Mouse (Mus musculus) left cerebral cortex, adult 11 months (tissue): ENCODE data around the gene Flii.

ENCODE experiments used
- DNase-seq: peaks from one replicate; pipeline ENCODE4 v3.0.0; 2022; ENCODE audit warnings: low spot score

The Flii gene

GRCm38 (mm10) chr11:60726601-60727391, at the start of gene Flii:
Flii (minus strand) TSS chr11:60727263.
- peak; percentile 52 for DNase-seq

GRCm38 (mm10) chr11:60776107-60776828, 49.2 kb upstream of the Flii start:
- DNase-seq, result no peak

- no peak for DNase-seq
Measured at GRCm38 (mm10) chr11:60775578-60775977, 48.5 kb upstream of the Flii start.

GRCm38 (mm10) chr11:60774841-60775240, 47.8 kb upstream of the Flii start:
- DNase-seq, result no peak

- DNase-seq, result no peak
Measured at GRCm38 (mm10) chr11:60774158-60774689, 47.2 kb upstream of the Flii start.

GRCm38 (mm10) chr11:60772161-60772560, 45.1 kb upstream of the Flii start:
- DNase-seq, result no peak

DNA sequence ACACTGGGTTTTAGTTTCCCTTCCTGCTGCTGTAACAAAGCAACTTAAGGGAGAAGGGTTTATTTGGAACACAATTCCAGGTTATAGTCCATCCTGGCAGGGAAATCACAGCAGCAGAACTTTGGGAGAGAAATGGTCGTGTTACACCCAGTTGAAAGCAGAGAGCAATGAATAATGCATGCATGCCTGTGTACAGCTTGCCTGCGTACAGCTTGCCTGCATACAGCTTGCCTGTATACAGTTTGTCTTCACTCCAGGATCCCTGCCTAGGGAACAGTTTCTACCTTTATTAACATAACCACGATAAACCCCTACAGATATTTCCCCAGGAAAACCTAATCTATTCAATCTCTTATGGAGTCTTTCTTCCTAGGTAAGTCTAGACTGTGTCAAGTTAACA, 43.7 kb upstream of the Flii start:
- no peak for DNase-seq

- no peak for DNase-seq
Measured at GRCm38 (mm10) chr11:60769322-60769721, 42.3 kb upstream of the Flii start.

DNA sequence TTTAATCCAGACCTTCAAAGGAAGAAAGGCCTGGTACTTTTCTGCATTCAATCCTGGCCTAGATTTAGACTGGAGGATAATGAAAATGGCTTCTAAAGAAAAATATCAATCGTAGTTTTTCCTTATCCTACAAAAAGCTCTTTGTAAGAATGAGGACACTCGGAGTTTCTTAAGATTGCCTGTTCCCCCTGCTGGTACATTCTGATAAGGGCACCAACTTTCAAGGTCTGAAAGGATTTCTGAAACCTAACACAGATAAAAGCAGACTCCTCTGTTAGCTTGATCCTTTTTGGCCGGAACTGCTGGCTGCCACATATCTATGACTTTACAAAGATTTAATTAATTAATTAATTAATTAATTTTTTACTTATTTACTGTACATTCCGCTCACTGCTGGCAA, 39.9 kb upstream of the Flii start:
- no peak for DNase-seq

- no peak for DNase-seq
Measured at GRCm38 (mm10) chr11:60761681-60762080, 34.6 kb upstream of the Flii start.

DNA sequence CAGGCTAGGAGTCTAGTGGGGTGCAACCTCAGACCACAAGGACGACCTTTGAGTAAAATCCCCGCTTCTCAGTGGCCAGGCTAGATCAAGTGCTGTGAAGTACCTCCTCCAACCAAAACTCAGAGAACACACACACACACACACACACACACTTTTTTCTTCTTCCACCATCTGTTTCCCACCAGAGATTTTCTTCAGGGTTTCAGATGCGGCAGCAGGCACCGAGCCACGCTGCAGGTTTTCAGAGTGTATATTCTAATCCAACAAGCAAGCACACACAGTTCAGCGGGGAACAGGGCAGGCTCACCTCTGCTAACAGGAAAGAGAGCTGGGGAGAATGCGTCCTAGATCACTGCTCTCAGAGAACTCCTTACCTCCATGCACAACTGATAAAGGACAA, 28.5 kb upstream of the Flii start:
- no peak for DNase-seq

DNA sequence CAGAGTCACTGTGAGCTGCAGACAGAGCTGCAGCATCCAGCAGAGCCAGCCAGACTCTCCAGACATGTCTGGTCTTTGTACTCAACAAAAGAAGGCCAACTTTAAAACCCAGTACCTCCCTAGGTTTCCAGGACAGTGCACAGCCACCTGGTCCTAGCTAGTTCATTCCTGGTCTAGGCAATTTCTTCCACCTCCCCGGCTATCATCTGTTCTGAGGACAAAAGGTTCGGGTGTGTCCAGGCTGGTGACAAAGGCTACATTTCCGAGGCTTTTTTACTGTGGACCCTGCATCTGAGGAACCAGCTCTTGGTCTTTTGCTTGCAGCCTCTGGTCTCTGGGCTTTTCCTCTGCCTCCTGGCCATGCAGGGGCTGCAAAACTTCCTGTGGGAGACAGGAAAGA, 13.3 kb upstream of the Flii start:
- DNase-seq, result no peak

DNA sequence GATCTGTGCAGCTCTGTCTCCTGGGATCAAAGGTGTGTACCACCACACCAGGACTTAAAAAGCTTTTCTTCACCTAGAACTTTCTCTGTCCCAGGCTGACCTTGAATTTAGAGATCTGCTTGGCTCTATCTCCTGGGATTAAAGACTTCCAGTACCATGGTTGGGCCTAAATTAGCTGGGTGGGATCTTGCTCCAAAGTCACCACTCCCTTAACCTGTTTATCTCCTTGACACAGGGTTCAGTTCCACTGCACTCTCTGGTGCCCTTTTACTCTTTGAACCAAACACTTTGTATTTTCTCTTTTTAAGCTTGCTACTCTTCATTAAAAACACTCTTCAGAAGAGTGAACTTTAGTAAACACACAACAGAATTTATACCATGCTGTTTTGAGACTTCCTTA, 10.4 kb upstream of the Flii start:
- no peak for DNase-seq

DNA sequence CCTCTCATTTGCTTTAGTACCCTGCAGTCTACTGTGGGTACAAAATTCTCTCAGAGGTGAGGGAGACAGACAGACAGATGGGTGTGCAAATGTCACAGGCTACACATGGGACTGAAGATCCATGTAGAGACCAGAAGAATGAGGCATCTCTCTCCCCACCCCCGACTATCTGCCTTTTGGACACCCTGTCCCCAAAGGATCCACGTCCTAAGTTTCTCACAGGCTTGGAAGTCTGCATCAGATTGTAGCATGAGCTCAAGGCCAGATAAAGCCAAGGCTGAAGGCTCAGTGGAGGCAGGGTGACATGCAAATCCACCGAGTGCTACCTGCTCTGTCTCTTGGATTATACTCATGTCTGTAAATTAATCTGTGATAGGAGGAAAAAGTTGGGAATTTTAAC, 9.4 kb upstream of the Flii start:
- DNase-seq, result no peak

- DNase-seq, result no peak
Measured at GRCm38 (mm10) chr11:60735191-60735590, 8.1 kb upstream of the Flii start.

DNA sequence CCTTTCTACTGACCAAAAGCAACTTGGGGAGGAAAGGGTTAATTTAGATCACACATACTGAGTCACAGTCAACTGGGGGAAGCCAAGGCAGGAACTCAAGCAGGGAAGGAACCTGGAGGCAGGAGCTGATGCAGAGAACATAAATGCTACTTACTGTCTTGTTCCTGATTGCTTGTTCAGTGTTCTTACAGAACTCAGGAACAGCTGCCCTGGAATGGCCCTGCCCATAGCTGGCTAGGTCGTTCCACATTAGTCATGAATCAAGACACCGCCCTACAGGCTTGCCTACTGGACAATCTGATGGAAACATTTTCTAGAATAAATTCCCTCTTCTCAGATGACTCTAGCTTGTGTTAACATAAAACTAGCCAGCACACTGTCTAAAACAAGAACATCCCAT, 7.1 kb upstream of the Flii start:
- DNase-seq, result no peak

- no peak for DNase-seq
Measured at GRCm38 (mm10) chr11:60731251-60731650, 4.2 kb upstream of the Flii start.

DNA sequence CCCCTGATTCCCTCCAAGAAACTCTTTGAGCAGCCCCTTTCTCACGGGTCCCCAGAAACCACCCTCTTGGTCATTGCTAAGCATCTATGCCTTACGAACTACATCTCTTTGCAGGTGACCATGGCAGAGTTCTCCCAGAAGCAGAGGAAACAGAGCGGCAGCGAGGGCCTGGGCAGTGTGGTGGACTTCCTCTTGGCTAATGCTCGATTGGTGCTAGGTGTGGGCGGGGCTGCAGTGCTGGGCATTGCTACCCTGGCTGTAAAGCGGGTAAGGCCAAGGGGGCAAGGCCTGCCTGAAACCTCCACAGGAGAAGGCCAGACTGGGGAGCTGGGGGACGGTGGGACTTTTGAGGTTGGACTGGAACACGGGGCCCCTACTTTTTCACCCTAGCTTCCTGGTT, 3.1 kb upstream of the Flii start:
- DNase-seq, result no peak

GRCm38 (mm10) chr11:60729217-60729641, 2.2 kb upstream of the Flii start:
- no peak for DNase-seq

- DNase-seq, result peak; percentile 91
Measured at GRCm38 (mm10) chr11:60728260-60728761, 1.2 kb upstream of the Flii start, which contains the start of gene Mief2. Mief2 (plus strand) TSS chr11:60728398.

DNA sequence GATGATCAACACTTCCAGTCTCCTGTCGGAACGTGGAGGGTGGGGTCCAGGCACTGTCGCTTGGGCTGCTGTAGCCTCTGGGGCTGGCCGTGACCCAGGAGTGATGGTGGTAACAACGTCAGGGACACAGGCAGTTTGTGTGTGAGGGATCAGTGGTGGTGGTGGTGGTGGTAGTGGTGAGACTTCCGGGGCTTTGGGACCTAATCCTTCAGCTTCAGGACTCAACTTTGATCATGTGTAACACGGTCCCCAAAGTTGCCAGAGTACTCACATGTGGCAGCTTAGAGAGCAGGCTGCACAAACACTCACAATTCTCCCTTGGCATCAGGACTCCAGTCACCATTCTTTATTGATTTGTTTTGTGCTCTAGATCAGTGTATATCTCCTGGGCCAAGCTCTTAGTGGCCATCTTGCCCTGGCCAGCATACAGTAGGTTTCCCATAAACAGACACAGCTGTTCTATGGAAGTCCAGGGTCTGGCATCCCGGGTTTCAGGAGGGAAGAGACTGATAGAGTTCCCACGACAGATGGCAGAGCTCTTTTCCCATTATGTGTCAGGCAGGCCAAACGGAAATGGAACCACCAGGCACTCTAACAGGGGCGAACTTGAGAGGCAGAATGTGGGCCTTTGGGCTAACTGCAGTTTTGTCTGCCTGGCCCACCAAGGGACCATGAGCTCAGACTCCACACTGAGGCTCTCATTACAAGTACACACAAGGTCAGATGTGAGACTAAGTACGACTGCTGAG, 503 bp upstream of the Flii start:
- no peak for DNase-seq

DNA sequence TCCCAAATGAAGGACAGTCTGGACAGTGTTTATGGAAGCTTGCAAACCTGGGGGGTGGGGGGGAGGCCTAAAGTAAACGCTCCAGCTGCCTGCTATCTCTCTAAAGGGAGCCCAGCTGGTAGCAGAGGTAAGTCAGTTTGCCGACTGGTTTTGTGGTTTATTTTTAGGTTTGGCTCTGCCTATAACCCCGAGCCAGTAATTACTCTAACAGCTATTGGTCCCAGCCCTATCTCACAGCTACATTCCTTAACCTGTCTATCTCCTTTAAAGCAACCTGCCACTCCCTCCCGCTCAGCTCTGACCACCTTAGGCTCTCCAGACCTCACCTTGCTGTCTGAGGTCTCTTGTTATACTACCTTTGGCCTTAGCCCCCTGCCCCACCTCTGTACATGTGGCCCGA, 7.8 kb downstream of the Flii start:
- no peak for DNase-seq
